Mouse (Mus musculus): ENCODE data around the gene Neurod6.
"Not testable (repeated sequence)": the region's sequence is repeated elsewhere in the genome, so short reads cannot be mapped to it uniquely, and the experiment has no call there.

The Neurod6 gene

GRCm38 (mm10) chr6:55680974-55681373 lies at the start of gene Neurod6:
TSS of gene Neurod6 (minus strand) at chr6:55681263.
- no peak for DNase-seq (ENCODE audit: low spot score)

- DNase-seq (ENCODE audit: low spot score) = peak; percentile 63
Observed at GRCm38 (mm10) chr6:55717209-55717608, 36.1 kb upstream of the Neurod6 start.

DNA sequence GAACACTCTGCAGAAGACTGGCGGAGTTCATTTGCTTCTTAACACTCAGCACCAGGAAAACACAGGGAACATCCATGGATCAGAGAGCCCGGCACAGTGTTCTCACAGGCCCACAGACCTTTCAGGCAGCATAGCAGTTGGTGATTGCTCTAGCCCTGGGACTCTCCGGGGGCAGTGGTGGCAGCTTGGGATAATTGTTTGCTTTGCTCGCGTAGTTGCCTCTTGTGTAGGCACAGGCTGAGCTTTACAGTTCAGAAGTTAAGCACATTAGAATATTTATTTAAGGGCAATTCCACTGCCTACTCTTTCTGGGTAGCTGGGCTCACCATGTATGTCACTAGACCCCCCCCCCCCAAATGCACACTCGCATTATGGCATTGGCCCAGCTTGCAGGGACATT lies 34.4 kb upstream of the Neurod6 start:
- no peak for DNase-seq (ENCODE audit: low spot score)

DNA sequence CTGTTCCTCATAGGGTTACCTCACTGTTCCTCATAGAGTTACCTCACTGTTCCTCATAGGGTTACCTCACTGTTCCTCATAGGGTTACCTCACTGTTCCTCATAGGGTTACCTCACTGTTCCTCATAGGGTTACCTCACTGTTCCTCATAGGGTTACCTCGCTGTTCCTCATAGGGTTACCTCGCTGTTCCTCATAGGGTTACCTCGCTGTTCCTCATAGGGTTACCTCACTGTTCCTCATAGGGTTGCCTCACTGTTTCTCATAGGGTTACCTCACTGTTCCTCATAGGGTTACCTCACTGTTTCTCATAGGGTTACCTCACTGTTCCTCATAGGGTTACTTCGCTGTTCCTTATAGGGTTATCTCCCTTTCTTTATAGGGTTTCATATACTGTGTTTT lies 29.9 kb upstream of the Neurod6 start:
- DNase-seq (ENCODE audit: low spot score) = not testable (repeated sequence)

DNA sequence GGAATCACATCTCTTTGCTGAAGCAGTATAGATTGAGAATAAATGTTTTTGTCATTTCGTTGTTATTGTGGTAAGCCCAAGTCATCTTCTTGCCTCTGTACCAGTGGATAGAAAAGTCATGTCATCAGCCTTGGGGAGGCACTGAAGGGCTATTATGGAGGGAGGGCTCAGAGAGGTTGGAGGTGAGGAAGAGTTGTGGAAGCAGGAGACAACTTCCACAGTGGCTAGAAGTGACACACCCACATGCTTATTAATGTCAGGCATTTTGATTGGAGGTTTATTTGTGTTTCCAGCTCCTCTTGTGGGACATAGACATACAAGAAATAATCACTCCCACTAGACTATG lies 23.7 kb upstream of the Neurod6 start:
- DNase-seq (ENCODE audit: low spot score) = no peak

- no peak for DNase-seq (ENCODE audit: low spot score)
Observed at GRCm38 (mm10) chr6:55704061-55704758, 23.1 kb upstream of the Neurod6 start.

- DNase-seq (ENCODE audit: low spot score) = no peak
Observed at GRCm38 (mm10) chr6:55700392-55701386, 19.6 kb upstream of the Neurod6 start.

GRCm38 (mm10) chr6:55690015-55690531 lies 9.0 kb upstream of the Neurod6 start:
- no peak for DNase-seq (ENCODE audit: low spot score)

GRCm38 (mm10) chr6:55683506-55683905 lies 2.4 kb upstream of the Neurod6 start:
- DNase-seq (ENCODE audit: low spot score) = no peak

DNA sequence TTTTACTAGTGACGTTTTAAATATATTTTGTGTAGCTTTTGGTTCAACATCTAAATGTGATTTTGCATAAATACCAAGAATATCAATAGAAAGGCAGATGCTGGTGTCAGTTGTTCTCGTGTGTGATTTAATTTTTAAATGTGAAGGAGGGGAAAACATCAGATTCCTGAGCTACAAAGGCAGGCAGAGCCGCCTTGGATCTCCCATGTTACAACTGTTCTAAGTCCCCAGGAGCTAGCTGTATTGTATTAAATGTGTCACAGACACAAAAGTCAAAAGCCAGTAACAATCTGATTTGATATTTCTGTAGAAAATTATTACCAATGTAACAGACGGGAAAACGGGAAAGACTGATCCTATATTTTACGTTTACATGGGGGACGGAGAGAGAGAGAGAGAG lies 1.8 kb upstream of the Neurod6 start:
- DNase-seq (ENCODE audit: low spot score) = no peak

DNA sequence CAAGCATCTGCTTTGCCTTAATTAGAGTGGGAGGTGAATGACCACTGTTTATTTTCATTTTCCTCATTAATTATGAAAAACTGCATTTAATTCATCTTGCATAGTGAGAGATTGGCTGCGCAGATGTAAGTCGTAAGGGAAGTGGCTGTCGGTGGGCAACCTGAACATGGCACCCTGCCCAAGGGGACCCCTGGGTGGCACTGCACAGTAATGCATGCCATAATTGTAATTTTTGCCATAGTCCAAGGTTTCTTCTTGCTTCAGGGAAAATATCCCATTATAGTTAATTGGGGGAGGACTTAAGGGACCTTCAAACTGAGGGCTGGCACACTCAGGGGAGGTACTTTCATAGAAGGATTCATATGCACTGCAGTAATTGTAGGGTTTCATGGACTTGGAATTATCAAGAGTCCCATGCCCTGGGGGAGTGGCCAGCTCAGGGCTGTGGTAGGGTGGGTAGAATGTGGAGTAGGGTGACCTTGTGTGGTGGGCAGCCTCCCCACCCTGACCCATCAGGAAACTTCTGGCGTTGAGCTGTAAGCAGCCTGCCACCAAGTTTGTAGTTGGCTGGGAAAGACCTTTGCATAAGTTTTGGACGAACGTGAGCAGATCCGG lies 2.4 kb downstream of the Neurod6 start:
- no peak for DNase-seq (ENCODE audit: low spot score)

DNA sequence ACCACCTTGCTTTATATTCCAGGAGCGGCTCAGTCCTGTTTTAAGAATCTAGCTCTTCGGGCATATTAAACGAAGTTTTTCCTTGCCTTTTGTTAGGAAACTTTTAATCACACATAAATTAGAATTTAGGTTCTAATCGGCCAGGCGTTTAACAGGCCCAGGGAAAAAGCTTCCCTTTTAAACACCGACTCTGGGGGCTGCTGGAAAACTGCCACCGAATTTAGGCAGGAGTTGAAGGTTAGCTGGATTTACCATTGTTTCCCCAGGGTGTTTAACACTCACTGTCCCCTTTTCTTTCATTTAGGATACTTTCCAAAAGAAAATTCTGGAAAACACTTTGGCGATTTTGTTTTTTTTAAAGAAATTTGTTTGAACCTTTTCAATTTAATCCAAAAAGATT lies 3.7 kb downstream of the Neurod6 start:
- no peak for DNase-seq (ENCODE audit: low spot score)

DNA sequence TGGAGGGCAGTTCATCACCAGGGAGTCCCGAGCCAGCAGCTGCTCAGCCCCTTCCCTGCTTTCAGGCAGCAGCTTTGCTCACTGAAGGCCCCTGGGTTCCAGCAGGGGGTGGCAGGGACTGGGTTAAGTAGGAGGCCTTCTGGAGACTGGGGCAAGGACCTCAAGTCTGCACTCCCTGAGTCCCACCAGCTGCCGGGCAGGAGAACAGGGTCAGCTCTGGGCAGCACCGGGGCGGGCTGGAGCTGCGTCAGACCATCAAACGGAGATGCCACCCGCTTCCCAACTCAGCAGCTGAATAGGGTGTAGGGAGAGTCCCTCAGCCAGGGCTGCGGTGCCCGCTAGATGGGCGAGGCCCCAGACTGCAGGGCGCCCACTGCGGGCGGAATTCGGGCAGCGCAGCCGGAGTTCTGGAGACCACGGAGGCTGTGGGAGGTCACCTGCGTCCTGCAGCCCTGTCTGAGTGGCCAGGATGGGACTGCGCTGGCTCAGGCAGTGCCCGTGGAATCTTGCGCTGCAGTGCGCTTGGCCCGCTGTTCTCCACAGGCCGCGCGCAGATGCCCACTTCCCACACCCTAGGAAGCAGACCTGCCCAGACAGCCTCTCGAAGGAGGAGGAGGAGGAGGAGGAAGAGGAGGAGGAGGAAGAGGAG lies 4.3 kb downstream of the Neurod6 start:
- peak; percentile 2 for DNase-seq (ENCODE audit: low spot score)

DNA sequence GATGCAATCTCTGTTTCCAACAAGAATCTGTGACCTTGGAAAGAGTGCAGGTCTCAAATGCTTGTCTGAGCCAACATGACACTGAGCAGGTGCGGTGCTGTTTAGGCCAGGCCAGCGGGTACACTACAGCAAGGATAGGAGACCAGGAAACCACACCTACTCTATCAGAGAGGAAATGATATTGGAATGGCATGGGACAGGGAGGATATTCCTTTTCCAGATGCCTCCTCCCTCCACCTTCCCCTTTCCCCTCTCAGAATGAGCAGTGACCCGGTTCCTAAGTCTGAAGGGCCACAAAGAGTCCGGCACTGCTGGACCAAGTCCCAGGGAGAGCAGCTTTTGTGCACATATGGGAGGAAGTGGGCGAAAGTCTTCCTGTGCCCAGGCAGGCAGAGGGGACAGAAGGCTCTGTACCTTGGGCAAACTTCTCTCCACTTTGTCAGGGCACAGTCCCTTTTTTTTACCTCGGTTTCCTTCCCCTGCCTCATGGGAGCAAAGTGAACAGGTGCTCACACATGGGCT lies 4.9 kb downstream of the Neurod6 start:
- DNase-seq (ENCODE audit: low spot score) = no peak

DNA sequence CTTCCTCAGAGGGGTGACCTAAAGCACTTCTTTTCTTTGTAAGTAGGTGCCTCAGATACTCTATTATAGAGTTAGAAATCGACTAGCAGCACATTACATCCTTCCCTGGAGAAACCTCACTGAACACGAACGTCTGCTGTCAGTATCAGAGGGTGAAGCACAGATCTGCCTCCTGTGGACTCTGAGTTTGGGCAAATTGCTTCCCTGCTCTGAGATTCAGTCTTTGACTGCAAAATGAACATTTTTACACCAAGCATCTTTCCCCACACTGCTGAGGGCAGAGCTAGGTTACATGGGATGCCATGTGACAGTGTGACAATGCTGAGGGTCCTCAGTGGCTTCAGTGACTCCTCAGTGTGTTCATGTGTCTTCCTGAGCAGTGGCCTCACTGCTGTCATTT lies 13.3 kb downstream of the Neurod6 start:
- DNase-seq (ENCODE audit: low spot score) = no peak

DNA sequence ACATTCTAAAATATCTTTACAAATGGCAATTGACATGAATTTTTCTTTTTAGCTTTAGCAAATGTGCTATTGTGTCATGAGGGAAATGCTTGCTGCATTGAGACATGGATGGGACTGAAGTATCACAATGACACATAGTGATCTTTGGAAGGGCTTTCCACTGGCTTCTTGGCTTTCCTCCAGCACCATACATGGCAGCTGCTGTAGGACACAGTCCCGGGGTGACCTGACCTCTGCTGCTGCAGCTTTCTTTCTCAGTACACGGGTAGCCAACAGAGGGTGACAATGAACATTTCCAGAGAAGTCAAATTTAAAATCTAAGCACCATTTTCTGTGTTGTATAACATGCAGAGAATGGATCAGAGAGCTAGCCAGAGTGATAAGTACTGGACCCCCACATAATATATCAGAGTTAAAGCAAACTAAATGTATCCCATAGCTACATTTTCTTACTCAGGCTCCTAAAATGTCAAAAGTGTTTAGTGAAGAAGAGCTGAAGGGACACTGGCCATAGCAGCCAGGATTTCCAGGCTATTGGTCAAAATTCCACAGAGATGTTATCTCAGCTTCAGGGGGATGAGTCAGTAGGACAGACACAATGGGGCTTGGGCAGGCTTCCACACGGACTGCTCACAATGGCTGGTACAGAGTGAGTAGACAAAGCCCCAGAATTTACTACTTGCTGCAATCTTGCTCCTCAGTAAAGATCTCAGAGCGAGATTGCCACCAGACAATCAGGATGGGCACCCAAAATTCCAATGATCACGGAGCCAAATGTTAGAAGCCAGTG lies 19.7 kb downstream of the Neurod6 start:
- no peak for DNase-seq (ENCODE audit: low spot score)

DNA sequence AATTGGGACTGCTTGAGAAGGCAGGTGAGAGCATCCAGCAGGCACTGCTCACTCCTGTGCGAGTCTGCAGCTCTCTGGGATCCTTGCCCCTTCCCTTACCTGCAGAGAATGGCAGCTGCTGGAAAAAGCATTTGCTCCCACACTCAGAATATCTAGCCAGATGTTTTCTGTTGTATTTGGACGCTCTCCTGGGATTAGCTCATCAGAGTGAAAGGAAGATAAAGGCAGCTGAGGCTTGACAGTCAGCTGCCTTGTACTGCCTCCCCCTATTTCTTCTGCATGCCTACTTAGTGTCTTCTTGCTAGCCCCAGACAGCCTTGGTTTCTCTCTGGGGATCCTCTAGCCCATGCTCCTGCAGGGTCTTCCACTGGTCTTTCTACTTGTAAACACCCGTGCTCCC lies 31.1 kb downstream of the Neurod6 start:
- no peak for DNase-seq (ENCODE audit: low spot score)

DNA sequence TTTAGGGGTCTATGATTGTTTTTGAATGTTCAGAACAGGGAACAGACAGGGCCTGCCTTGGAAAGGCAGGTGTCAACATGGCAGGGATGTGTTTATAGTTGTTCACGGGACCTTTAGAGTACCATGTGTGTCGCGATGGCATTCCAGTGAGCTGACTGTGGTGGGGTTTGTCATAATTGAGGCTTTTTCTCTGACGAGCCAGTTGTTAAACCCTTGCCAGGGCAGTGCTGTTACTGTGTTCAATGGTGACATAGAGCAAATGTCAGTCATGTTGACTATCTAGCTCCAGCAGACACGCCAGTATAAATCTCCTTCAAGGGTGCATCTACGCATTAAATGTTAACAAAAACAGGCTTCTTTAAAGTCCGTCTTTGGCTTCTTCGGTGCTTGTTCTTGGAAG lies 31.5 kb downstream of the Neurod6 start:
- no peak for DNase-seq (ENCODE audit: low spot score)

- no peak for DNase-seq (ENCODE audit: low spot score)
Observed at GRCm38 (mm10) chr6:55648886-55649285, 32.2 kb downstream of the Neurod6 start.

GRCm38 (mm10) chr6:55647771-55648280 lies 33.2 kb downstream of the Neurod6 start:
- DNase-seq (ENCODE audit: low spot score) = no peak
